Mouse (Mus musculus) adipocyte (in vitro differentiated cells): ENCODE results near the gene Dennd1b.

Source experiments
- DNase-seq: peaks from one replicate; pipeline ENCODE4 v3.0.0-alpha.2; 2016; ENCODE audit warnings: low spot score

The Dennd1b gene

DNA sequence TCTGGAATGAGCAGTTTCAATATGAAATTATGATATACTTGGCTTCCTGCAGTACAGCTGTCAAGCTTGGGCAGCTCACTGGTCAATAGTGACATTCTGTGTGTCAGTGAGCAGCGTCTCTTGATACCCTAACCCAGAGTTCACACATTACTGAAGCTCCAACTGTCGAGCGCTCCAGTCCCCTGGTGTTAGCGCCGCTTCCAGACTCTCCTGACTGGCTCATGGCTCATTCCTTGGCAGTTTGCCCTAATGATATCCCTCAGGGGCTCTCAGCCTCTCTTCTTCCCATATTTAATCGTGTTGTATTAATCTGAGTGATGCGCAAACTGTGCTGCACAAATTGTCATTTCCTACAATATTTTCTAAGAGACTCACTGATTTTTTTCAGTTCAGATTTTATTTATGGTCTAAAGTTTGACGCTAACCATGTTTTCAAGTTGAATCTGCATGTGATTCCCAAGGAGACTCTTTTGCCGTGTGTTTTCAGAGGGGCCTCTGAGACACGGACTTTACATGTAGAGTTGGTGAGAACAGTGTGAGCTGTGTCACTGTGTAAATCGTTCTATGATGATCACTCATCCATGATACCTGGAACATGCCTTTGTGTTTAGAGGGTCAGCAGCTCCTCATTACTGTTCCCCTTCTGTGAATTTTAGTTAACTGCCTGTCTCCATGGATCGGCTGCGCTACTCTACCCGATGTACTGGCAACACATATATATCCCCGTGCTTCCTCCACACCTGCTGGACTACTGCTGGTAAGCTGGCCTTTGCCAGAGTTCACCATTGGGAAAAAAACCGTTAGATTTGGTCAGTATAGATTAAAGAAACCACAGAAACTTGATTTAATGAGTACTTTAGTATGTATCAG lies 117.5 kb downstream of the Dennd1b start:
- no peak for DNase-seq

DNA sequence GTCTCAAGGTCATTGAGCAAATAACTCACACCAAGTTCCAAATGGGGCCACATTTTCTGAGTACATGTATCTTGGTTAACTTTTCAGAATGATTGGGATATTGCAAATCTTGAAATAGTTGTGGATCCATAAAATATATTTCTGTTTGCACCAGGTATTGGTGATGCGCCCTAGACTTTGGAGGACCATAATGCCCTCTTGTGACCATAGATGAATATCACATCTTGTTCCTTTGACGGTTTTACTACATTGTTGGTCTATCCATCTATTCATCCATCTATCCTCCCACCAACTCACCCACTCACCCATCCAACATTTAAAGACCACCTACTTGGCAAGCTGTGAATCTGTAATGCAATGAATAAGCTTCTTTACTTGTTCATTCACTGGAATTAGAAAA lies 120.1 kb downstream of the Dennd1b start:
- DNase-seq: peak; percentile 13

DNA sequence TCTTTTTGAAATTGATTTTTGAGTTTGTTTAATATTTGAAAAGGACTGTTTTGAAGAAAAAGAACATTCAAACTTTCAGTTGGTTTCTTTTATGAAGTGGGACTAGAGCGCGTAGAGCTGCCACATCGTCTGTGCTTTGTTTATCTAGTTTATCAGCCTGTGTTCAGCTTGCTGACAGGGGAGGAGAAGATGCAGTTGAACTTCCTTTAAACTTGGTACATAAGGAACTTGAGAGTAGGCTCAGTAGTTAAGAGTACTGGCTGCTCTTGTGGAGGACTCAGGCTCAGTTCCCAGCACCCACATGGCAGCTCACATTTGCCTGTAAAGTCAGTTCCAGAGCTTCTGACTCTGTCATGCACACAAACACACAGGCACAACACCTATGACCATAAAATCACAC lies 124.3 kb downstream of the Dennd1b start:
- DNase-seq: no peak

GRCm38 (mm10) chr1:139090744-139091143 lies 127.5 kb downstream of the Dennd1b start:
- DNase-seq: no peak

GRCm38 (mm10) chr1:139091701-139092100 lies 128.5 kb downstream of the Dennd1b start:
- no peak for DNase-seq

DNA sequence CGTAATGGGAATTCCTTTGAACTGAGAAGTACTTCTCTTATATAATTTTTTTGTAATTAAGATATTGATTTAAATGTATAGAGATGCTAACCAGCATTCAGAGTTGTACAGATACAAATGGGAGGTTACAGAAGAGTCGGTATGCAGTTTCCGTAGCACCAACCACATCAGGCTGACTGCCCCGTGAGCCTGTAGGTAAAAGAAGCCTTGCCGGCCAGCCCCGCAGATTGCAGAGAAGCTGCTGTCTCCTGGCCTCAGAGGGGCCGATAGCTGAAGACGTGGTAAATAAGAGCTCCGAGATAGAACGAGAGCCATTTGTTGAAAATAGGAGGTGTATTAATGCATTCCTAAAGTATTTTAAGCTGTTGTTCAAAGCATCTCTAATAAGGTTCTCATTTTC lies 128.9 kb downstream of the Dennd1b start:
- DNase-seq: no peak

DNA sequence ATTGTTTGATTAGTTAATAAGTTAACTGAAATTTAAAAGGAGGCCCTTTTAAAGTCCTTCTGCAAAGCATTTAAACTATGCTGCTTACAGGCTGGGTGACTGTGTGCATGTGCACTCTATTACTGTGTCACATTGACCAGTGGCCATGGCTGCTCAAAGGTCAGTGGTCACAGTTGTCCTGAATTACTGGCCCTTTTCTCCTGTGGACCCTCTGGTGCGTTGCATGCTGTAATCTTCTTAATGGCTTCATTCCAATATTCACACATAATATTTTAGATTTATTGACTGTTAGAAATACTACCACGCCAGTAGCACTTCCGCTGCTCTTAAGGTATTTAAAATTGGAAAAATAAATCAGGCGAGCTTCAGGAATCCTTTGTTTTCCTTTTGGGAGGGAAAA lies 129.5 kb downstream of the Dennd1b start:
- DNase-seq: no peak

GRCm38 (mm10) chr1:139096369-139096768 lies 133.1 kb downstream of the Dennd1b start:
- DNase-seq: no peak

DNA sequence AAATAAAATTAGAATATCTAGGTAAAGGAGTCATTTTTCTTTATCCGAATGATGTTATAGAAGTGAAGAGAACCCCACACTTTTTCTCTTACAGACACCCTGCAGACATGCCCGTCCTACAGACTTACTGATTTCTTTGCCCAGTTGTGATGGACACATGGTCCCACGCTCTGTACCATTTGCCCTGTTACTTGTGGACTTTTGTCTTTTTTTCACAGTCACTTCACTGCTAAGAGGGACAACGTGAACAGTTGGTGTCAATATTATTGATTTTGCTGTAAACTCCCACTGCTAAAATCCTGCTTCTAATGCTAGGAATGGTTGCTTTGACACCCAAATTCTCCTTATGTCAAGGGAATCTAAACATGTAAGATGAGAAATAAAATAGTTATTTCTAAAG lies 134.9 kb downstream of the Dennd1b start:
- DNase-seq: no peak

DNA sequence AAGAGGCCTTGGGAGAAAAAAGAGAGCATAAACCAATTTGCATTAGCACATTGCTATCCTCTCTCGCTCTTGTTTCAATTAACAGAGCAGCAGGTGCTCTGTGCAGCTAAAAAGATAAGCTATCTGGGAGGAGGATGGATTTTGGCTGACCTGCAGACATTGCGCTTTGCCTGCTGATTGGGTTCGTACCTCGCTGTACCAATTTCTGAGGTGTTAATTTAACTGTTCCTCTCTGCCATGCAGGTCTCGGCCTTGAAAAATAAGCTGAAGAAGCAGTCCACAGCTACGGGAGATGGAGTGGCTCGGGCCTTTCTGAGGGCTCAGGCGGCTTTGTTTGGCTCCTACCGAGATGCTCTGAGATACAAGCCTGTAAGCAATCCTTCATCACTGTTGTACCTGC lies 138.5 kb downstream of the Dennd1b start:
- no peak for DNase-seq

DNA sequence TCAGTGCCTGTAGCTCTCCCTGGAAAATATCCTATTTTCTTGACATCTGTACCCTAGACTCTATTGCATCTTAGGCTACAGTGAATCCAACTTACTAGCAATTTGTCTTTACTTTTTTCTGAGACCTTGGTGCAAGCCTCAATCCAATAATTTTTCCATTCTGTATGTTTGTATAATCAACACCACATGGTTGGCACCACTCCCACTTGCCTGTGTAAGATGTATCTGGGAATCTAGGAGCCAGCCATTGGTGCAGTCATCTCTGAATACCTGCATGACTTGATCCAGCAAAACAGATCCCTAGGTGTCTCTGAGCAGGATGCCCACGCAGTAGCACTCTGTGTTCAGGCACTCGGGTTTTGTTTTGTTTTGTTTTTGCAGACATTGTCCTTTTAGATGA lies 145.0 kb downstream of the Dennd1b start:
- peak; percentile 12 for DNase-seq

DNA sequence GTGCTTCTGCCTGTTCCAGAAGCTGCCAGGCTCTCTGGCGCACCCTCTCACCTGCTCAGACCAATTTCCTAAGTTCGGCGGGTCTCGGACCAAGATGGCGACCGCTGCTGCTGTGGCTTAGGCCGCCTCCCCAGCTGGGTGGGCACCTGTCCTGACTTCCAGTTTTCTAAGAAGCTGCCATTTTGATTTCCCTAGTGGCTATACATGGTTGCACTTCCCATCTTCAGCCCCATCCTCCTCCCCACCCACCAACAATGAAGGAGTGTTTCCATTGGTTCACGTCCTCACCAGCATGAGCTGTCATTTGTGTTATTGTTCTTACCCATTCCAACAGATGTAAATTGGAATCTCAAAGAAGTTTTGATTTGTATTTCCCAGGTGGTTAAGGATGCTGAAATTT lies 159.4 kb downstream of the Dennd1b start:
- DNase-seq: no peak

- no peak for DNase-seq
These were observed 176.4 kb downstream of the Dennd1b start for GRCm38 (mm10) chr1:139139644-139140043.

- no peak for DNase-seq
These were observed 182.3 kb downstream of the Dennd1b start for GRCm38 (mm10) chr1:139145516-139145915.

DNA sequence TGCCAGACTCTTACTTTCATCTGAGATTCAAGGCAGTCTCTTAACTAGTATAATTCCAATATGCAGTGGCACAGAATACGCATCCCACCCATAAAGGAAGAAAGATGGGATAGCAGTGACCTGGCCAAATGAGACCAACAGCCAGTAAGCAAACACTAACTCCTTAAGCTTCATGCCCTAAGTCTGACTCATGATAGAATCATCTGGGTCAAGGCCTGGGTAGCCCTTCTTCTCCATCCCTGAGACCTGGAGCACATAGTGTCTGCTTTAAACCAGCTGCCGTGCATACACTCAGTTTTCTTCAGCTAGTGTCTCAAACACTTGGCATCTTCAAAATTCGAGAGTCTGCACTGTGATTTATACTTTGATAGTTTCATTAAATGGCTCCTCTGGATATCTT lies 183.1 kb downstream of the Dennd1b start:
- no peak for DNase-seq

GRCm38 (mm10) chr1:139153006-139153405 lies 189.8 kb downstream of the Dennd1b start:
- no peak for DNase-seq

DNA sequence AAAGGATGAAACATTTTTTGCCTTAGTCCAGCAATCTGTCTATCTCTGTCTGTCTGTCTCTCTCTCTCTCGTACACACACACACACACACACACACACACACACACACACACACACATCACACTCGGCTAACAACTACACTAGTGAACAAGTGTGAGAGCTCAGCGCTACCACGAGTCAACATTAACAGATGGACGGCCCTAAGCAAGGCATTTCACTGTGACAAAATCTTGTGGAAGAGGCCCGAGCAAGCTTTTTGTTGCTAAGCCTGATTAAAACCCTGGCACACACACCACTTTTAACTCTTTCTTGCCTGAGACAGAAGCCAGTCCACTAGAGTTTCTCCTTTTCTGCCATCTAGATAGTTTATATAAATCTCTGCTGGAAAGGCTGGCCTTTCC lies 190.3 kb downstream of the Dennd1b start:
- no peak for DNase-seq

DNA sequence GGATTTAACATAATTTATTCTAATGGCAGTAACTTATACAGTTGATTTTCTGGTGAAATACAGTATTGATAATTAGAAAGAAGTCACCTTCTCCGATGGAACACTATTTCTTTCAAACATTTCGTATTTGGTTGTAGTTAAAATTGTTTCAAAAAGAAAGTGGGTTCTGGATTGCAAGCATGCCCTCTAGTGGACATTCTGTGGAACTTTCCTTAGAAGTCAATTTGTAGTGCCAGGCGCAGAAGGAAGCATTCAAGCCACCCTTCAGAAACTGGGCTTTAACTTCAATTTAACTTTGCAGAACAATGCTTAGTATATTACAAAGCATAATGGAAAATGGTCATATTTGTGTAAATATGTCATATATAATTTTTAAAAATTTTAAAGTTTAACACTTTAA lies 193.2 kb downstream of the Dennd1b start:
- DNase-seq: peak; percentile 65

DNA sequence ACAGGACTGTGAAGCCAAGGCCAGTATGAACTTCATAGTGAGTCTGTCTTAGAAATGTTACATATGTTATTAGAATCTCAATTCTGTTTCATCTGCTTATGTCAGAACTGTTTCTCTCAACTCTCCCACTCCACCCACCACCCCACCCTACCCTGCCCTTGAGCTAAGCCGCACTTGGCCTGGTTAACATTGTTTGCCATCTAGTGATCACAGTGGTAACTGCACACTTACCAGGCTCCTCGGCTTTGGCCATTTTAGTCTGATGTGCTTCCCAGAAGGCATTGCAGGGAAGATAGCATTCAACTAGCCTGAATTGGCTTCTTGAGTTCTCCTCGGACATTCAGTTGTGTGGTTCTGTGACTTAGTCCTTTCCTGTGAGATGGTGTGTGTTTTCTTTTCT lies 198.4 kb downstream of the Dennd1b start:
- DNase-seq: no peak

GRCm38 (mm10) chr1:139162814-139163213 lies 199.6 kb downstream of the Dennd1b start:
- DNase-seq: peak; percentile 31

DNA sequence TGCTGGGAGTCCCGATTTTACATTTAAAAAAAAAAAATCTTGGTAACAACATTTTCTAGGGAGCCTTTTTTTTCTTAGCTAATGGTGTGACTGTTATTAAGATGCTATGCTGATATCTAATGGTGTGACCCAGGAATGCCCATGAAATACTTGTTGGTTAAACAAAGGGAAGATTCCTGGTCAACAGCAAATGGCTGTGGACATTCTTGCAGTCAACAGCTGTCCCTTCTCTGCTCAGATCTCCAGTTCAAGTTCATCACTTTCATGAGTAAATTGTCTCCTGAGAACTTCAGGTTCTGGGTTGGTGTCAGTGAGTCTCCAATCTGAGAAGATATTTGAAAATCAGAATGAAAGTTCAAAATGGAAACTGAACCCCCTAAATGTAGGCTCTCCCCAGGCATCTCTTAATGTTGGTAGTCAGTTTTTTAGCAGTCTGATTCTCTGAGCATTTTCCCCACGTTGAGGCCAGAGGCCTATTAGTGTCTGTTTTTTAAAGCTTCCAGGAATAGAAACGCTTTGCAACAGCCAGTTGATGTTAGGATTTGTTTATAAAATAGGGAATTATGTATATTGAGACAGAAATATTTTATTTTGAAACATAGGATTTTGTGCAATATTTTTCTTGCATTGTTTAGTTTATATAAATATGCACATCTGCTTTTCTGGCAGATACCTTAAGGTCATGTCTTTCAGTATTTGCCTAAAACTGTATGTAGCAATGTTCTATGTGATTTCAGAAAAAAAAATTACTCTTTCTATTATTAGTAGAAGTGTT lies 211.0 kb downstream of the Dennd1b start:
- DNase-seq: no peak

GRCm38 (mm10) chr1:139179707-139180106 lies 216.5 kb downstream of the Dennd1b start:
- no peak for DNase-seq

GRCm38 (mm10) chr1:139180481-139181149 lies 217.4 kb downstream of the Dennd1b start:
- peak; percentile 12 for DNase-seq
